Mouse (Mus musculus) lung, embryonic 14.5 days (tissue): Measurements from ENCODE around the gene Tgfbr3l. TPM values are rescaled to one million over a fixed set of nuclear protein-coding genes. Genes with fewer than 3 reads are reported as not detected.

Experiments
- ATAC-seq: fragments of 200-750 bp; cut with Nextera tagmentation; 2 replicates; pipeline ENCODE4 v1.8.0; 2017; ENCODE audit warnings: mild to moderate bottlenecking, moderate TSS enrichment, moderate library complexity; ENCODE audit not compliant: insufficient read depth
- DNase-seq: peaks from one replicate; pipeline ENCODE4 v3.0.0-alpha.2; 2015
- H3K27ac ChIP-seq: fragments of 300-500 bp; sonication (generic); 2 replicates; pipeline ENCODE4 v1.5.1; 2014; ENCODE audit warnings: low read depth, mild to moderate bottlenecking, moderate library complexity
- H3K27me3 ChIP-seq: fragments of 300-500 bp; sonication (generic); 2 replicates; pipeline ENCODE4 v1.6.1; 2014; ENCODE audit warnings: low read length, control low read depth; ENCODE audit not compliant: insufficient read depth
- H3K36me3 ChIP-seq: fragments of 300-500 bp; sonication (generic); 2 replicates; pipeline ENCODE4 v1.6.1; 2014; ENCODE audit warnings: control low read depth; ENCODE audit not compliant: insufficient read depth
- H3K4me1 ChIP-seq: fragments of 300-500 bp; sonication (generic); 2 replicates; pipeline ENCODE4 v1.6.1; 2014; ENCODE audit warnings: antibody characterized with exemption, control low read depth; ENCODE audit not compliant: insufficient read depth
- H3K4me2 ChIP-seq: fragments of 300-500 bp; sonication (generic); 2 replicates; pipeline ENCODE4 v1.6.1; 2014; ENCODE audit warnings: mild to moderate bottlenecking
- H3K4me3 ChIP-seq: fragments of 300-500 bp; sonication (generic); 2 replicates; pipeline ENCODE4 v1.5.1; 2014; ENCODE audit warnings: low read depth, low read length
- H3K9ac ChIP-seq: fragments of 300-500 bp; sonication (generic); 2 replicates; pipeline ENCODE4 v1.6.1; 2014
- H3K9me3 ChIP-seq: fragments of 300-500 bp; sonication (generic); 2 replicates; pipeline ENCODE4 v1.6.1; 2016; ENCODE audit warnings: low read depth, low read length, control low read depth
- CTCF ChIP-seq: IDR thresholded peaks from 2 replicates; pipeline ENCODE4 v1.5.1; 2016; ENCODE audit warnings: antibody characterized with exemption, low read depth
- WGBS: fragments of 180-500 bp; shearing (Covaris S2); extraction: QIAGEN DNeasy Blood & Tissue Kit; methylation state at CpG from one replicate; pipeline ENCODE4 v1.1.7; 2014; 5-methylcytosine and 5-hydroxymethylcytosine counted together
- polyA plus RNA-seq: library from polyadenylated mRNA; unstranded; fragments of >200 nt; fragmentation: Nextera tagmentation; extraction: Ambion mirVana; gene quantifications from 2 replicates; pipeline ENCODE4 v1.2.1, GENCODE M21; 2014

Tgfbr3l gene
- polyA plus RNA-seq, result 2.0 and 3.2 TPM in 2 replicates

- no peak within 1 kb of the TSS for H3K4me2 ChIP-seq
- H3K9ac ChIP-seq, result no peak within 1 kb of the TSS
These were observed at the start of gene Tgfbr3l for GRCm38 (mm10) chr8:4247951-4248540. Gene Tgfbr3l (plus strand): TSS chr8:4248214.

GRCm38 (mm10) chr8:4201321-4201720, 46.7 kb upstream of the Tgfbr3l start:
- Histone ChIP-seq H3K9ac (no peak overlapping the region), H3K4me2 (no peak overlapping the region), H3K36me3 (peaks cover 19% of the 10 kb centered on the region; the same call in 1 of the 2 replicates), H3K4me1 (no peaks in the 10 kb centered on the region), H3K27me3 (peaks cover 9% of the 10 kb centered on the region), H3K9me3 (no peaks in the 10 kb centered on the region), H3K4me3 (no peak overlapping the region), H3K27ac (no peak overlapping the region)
- DNase-seq (no peak), ATAC-seq (no peak)
- no peak for TF ChIP-seq CTCF
- 46% methylated on average over 2 of the region's 2 CpGs for WGBS

More at GRCm38 (mm10) chr8:4247951-4248540, at the start of gene Tgfbr3l:
- TF ChIP-seq CTCF, result no peak
- peaks cover 57% of the 10 kb centered on the region for H3K36me3 ChIP-seq
- no peak within 1 kb of the TSS for H3K4me3 ChIP-seq
- H3K27ac ChIP-seq, result peak within 1 kb of the TSS; percentile 0; the same call in 1 of the 2 replicates
- 66% methylated on average over 15 of the region's 15 CpGs for WGBS
- DNase-seq (no peak), ATAC-seq (no peak)
- no peaks in the 10 kb centered on the region for H3K9me3 ChIP-seq
- H3K4me1 ChIP-seq, result 0 out of 2 replicates have a peak, but pooled peaks cover 3% of the 10 kb centered on the region
- H3K27me3 ChIP-seq, result no peaks in the 10 kb centered on the region

GRCm38 (mm10) chr8:4205246-4206123, 42.5 kb upstream of the Tgfbr3l start:
- Histone ChIP-seq H3K4me2 (peak overlapping the region; percentile 38), H3K9me3 (no peaks in the 10 kb centered on the region), H3K36me3 (peaks cover 27% of the 10 kb centered on the region; the same call in 1 of the 2 replicates), H3K27me3 (peaks cover 9% of the 10 kb centered on the region), H3K4me1 (no peaks in the 10 kb centered on the region), H3K27ac (no peak overlapping the region), H3K4me3 (no peak overlapping the region), H3K9ac (no peak overlapping the region; the same call in 1 of the 2 replicates)
- 22% methylated on average over 38 of the region's 38 CpGs for WGBS
- peak; percentile 25; the same call in 1 of the 2 replicates for TF ChIP-seq CTCF
- peak; percentile 15; the same call in 1 of the 2 replicates for ATAC-seq
- DNase-seq, result peak; percentile 29

GRCm38 (mm10) chr8:4206182-4207015, 41.6 kb upstream of the Tgfbr3l start:
- peaks cover 27% of the 10 kb centered on the region; the same call in 1 of the 2 replicates for H3K36me3 ChIP-seq
- peak; percentile 44 for ATAC-seq
- H3K9me3 ChIP-seq, result no peaks in the 10 kb centered on the region
- no peak for TF ChIP-seq CTCF
- H3K4me1 ChIP-seq, result no peaks in the 10 kb centered on the region
- H3K27me3 ChIP-seq, result peaks cover 9% of the 10 kb centered on the region
- whole genome bisulfite sequencing, result 18% methylated on average over 44 of the region's 44 CpGs
- H3K4me2 ChIP-seq, result peak overlapping the region; percentile 38
- peak overlapping the region; percentile 13 for H3K9ac ChIP-seq
- peak; percentile 23 for DNase-seq
- H3K4me3 ChIP-seq, result no peak overlapping the region
- H3K27ac ChIP-seq, result no peak overlapping the region

DNA sequence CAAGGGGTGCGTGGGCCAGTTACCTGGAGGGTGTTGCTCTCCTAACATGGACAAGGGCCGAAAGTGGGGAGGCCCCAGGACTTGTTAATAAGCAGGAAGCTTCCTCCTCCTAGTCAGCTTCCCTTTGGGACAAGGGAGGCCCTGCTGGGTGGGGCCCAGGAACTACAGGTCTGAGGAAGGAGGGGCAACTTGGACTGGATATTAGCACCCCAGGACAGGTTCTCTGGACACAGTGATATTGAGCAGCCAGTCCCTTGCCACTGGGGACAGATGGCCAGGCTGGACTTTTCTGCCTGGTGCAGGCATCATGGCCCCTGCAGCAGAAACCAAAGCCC, 41.0 kb upstream of the Tgfbr3l start:
- 63% methylated on average over 2 of the region's 2 CpGs for WGBS
- Histone ChIP-seq H3K27ac (no peak overlapping the region), H3K36me3 (peaks cover 27% of the 10 kb centered on the region; the same call in 1 of the 2 replicates), H3K4me1 (no peaks in the 10 kb centered on the region), H3K4me2 (no peak overlapping the region), H3K27me3 (peaks cover 9% of the 10 kb centered on the region), H3K9ac (no peak overlapping the region), H3K9me3 (no peaks in the 10 kb centered on the region), H3K4me3 (no peak overlapping the region)
- no peak for ATAC-seq
- TF ChIP-seq CTCF, result no peak
- DNase-seq, result no peak

GRCm38 (mm10) chr8:4211097-4211496, 36.9 kb upstream of the Tgfbr3l start:
- peaks cover 11% of the 10 kb centered on the region; the same call in 1 of the 2 replicates for H3K36me3 ChIP-seq
- 0 out of 2 replicates have a peak, but pooled peaks have one; percentile 7 for TF ChIP-seq CTCF
- WGBS, result 72% methylated on average over 6 of the region's 6 CpGs
- H3K4me2 ChIP-seq, result no peak overlapping the region
- no peak overlapping the region for H3K4me3 ChIP-seq
- H3K27ac ChIP-seq, result no peak overlapping the region
- no peaks in the 10 kb centered on the region for H3K9me3 ChIP-seq
- 0 out of 2 replicates have a peak, but pooled peaks cover 9% of the 10 kb centered on the region for H3K4me1 ChIP-seq
- peaks cover 18% of the 10 kb centered on the region for H3K27me3 ChIP-seq
- DNase-seq (peak; percentile 25), ATAC-seq (no peak)
- H3K9ac ChIP-seq, result no peak overlapping the region
